Mouse (Mus musculus) heart, embryonic 12.5 days (tissue): Measurements from ENCODE around the gene Impdh2. TPM values are rescaled to one million over a fixed set of nuclear protein-coding genes. Genes with fewer than 3 reads are reported as not detected.

Experiments used
- ATAC-seq: fragments of 200-750 bp; cut with Nextera tagmentation; 2 replicates; pipeline ENCODE4 v1.8.0; 2017; ENCODE audit warnings: moderate TSS enrichment, moderate library complexity; ENCODE audit not compliant: insufficient number of reproducible peaks, low FRiP score
- H3K27ac ChIP-seq: fragments of 300-500 bp; sonication (generic); 2 replicates; pipeline ENCODE4 v1.5.1; 2016; ENCODE audit warnings: mild to moderate bottlenecking, moderate library complexity; ENCODE audit not compliant: poor library complexity, severe bottlenecking
- H3K27me3 ChIP-seq: fragments of 300-500 bp; sonication (generic); replicated peaks from 2 replicates; pipeline ENCODE4 v1.6.1; 2016; ENCODE audit warnings: mild to moderate bottlenecking, moderate library complexity
- H3K36me3 ChIP-seq: fragments of 300-500 bp; sonication (generic); 2 replicates; pipeline ENCODE4 v1.6.1; 2016; ENCODE audit warnings: mild to moderate bottlenecking, moderate library complexity
- H3K4me1 ChIP-seq: fragments of 300-500 bp; sonication (generic); replicated peaks from 2 replicates; pipeline ENCODE4 v1.6.1; 2016; ENCODE audit warnings: mild to moderate bottlenecking
- H3K4me2 ChIP-seq: fragments of 300-500 bp; sonication (generic); 2 replicates; pipeline ENCODE4 v1.6.1; 2016; ENCODE audit warnings: mild to moderate bottlenecking, moderate library complexity
- H3K4me3 ChIP-seq: fragments of 300-500 bp; sonication (generic); 2 replicates; pipeline ENCODE4 v1.5.1; 2016; ENCODE audit warnings: mild to moderate bottlenecking
- H3K9ac ChIP-seq: fragments of 300-500 bp; sonication (generic); 2 replicates; pipeline ENCODE4 v1.6.1; 2016; ENCODE audit warnings: mild to moderate bottlenecking, moderate library complexity
- H3K9me3 ChIP-seq: fragments of 300-500 bp; sonication (generic); replicated peaks from 2 replicates; pipeline ENCODE4 v1.6.1; 2016; ENCODE audit warnings: mild to moderate bottlenecking, moderate library complexity
- WGBS: fragments of 180-500 bp; shearing (Covaris S2); methylation state at CpG from one replicate; pipeline ENCODE4 v1.1.7; 2016; 5-methylcytosine and 5-hydroxymethylcytosine counted together
- polyA plus RNA-seq: library from polyadenylated mRNA; unstranded; fragments of >200 nt; fragmentation: Nextera tagmentation; extraction: Ambion mirVana; gene quantifications from 2 replicates; pipeline ENCODE4 v1.2.1, GENCODE M21; 2016

The Impdh2 gene
- 105 and 115 TPM in 2 replicates for polyA plus RNA-seq

- peak; percentile 99 for ATAC-seq
- H3K4me1 ChIP-seq: peaks cover 10% of the 10 kb centered on the region
These were observed at the start of gene Impdh2 for GRCm38 (mm10) chr9:108560227-108560841. Gene Impdh2, plus strand, starts transcription at chr9:108560286.

GRCm38 (mm10) chr9:108516380-108517251 lies 43.5 kb upstream of the Impdh2 start, which contains the start of gene Qrich1:
Gene Qrich1, plus strand, starts transcription at chr9:108516806.
- H3K4me3 ChIP-seq: peak within 1 kb of the TSS; percentile 100
- H3K9me3 ChIP-seq: no peaks in the 10 kb centered on the region
- peaks cover 25% of the 10 kb centered on the region for H3K4me1 ChIP-seq
- WGBS: under 1% methylated on average over 55 of the region's 55 CpGs
- peak; percentile 94 for ATAC-seq
- peaks cover 49% of the 10 kb centered on the region for H3K36me3 ChIP-seq
- H3K27me3 ChIP-seq: no peaks in the 10 kb centered on the region
- H3K27ac ChIP-seq: peak within 1 kb of the TSS; percentile 98
- peak within 1 kb of the TSS; percentile 82 for H3K4me2 ChIP-seq
- H3K9ac ChIP-seq: peak within 1 kb of the TSS; percentile 99

More at GRCm38 (mm10) chr9:108560227-108560841, at the start of gene Impdh2:
- under 1% methylated on average over 53 of the region's 53 CpGs for WGBS
- Histone ChIP-seq H3K27ac (peak within 1 kb of the TSS; percentile 68), H3K4me3 (peak within 1 kb of the TSS; percentile 64), H3K27me3 (no peaks in the 10 kb centered on the region), H3K4me2 (peak within 1 kb of the TSS; percentile 92), H3K9ac (peak within 1 kb of the TSS; percentile 86), H3K36me3 (peaks cover 83% of the 10 kb centered on the region), H3K9me3 (no peaks in the 10 kb centered on the region)

GRCm38 (mm10) chr9:108517253-108517930 lies 42.7 kb upstream of the Impdh2 start:
- H3K27ac ChIP-seq: peak overlapping the region; percentile 98
- ATAC-seq: peak; percentile 86
- H3K9ac ChIP-seq: peak overlapping the region; percentile 99
- H3K27me3 ChIP-seq: no peaks in the 10 kb centered on the region
- H3K4me1 ChIP-seq: peaks cover 26% of the 10 kb centered on the region
- no peaks in the 10 kb centered on the region for H3K9me3 ChIP-seq
- WGBS: under 1% methylated on average over 80 of the region's 95 CpGs
- H3K4me3 ChIP-seq: peak overlapping the region; percentile 100
- H3K4me2 ChIP-seq: peak overlapping the region; percentile 82
- H3K36me3 ChIP-seq: peaks cover 42% of the 10 kb centered on the region

- peak; percentile 15; the same call in 1 of the 2 replicates for ATAC-seq
- under 1% methylated on average over 13 of the region's 13 CpGs for WGBS
- H3K27ac ChIP-seq: peak overlapping the region; percentile 98
- no peaks in the 10 kb centered on the region for H3K9me3 ChIP-seq
- no peaks in the 10 kb centered on the region for H3K27me3 ChIP-seq
- peak overlapping the region; percentile 82 for H3K4me2 ChIP-seq
- H3K9ac ChIP-seq: peak overlapping the region; percentile 99
- peaks cover 36% of the 10 kb centered on the region for H3K36me3 ChIP-seq
- H3K4me1 ChIP-seq: peaks cover 26% of the 10 kb centered on the region
- peak overlapping the region; percentile 100 for H3K4me3 ChIP-seq
These were observed 42.2 kb upstream of the Impdh2 start for GRCm38 (mm10) chr9:108517931-108518332.

GRCm38 (mm10) chr9:108521604-108522003 lies 38.5 kb upstream of the Impdh2 start:
- H3K4me3 ChIP-seq: no peak overlapping the region
- no peak overlapping the region for H3K4me2 ChIP-seq
- peaks cover 20% of the 10 kb centered on the region for H3K4me1 ChIP-seq
- H3K9ac ChIP-seq: no peak overlapping the region
- 78% methylated on average over 2 of the region's 2 CpGs for whole genome bisulfite sequencing
- no peak for ATAC-seq
- no peaks in the 10 kb centered on the region for H3K9me3 ChIP-seq
- peaks cover 15% of the 10 kb centered on the region for H3K36me3 ChIP-seq
- H3K27me3 ChIP-seq: no peaks in the 10 kb centered on the region
- H3K27ac ChIP-seq: no peak overlapping the region

- Histone ChIP-seq H3K36me3 (peaks cover 21% of the 10 kb centered on the region), H3K4me3 (no peak overlapping the region), H3K27me3 (no peaks in the 10 kb centered on the region), H3K27ac (no peak overlapping the region), H3K9me3 (no peaks in the 10 kb centered on the region), H3K4me1 (peaks cover 20% of the 10 kb centered on the region), H3K4me2 (no peak overlapping the region), H3K9ac (no peak overlapping the region)
- 96% methylated on average over 4 of the region's 4 CpGs for WGBS
- no peak for ATAC-seq
These were observed 36.7 kb upstream of the Impdh2 start for GRCm38 (mm10) chr9:108523341-108523740.

- no peak for ATAC-seq
- WGBS: 85% methylated on average over 3 of the region's 3 CpGs
These were observed 34.7 kb upstream of the Impdh2 start for GRCm38 (mm10) chr9:108525400-108525799.

GRCm38 (mm10) chr9:108530954-108531353 lies 29.1 kb upstream of the Impdh2 start:
- H3K4me1 ChIP-seq: no peaks in the 10 kb centered on the region
- ATAC-seq: no peak
- no peaks in the 10 kb centered on the region for H3K9me3 ChIP-seq
- H3K4me2 ChIP-seq: no peak overlapping the region
- H3K36me3 ChIP-seq: peaks cover 77% of the 10 kb centered on the region
- 97% methylated on average over 1 of the region's 1 CpGs for WGBS
- no peak overlapping the region for H3K27ac ChIP-seq
- no peak overlapping the region for H3K4me3 ChIP-seq
- no peak overlapping the region for H3K9ac ChIP-seq
- H3K27me3 ChIP-seq: no peaks in the 10 kb centered on the region

More at GRCm38 (mm10) chr9:108525400-108525799, 34.7 kb upstream of the Impdh2 start:
- Histone ChIP-seq H3K9me3 (no peaks in the 10 kb centered on the region), H3K4me3 (no peak overlapping the region), H3K27me3 (no peaks in the 10 kb centered on the region), H3K4me1 (0 out of 2 replicates have a peak, but pooled peaks cover 6% of the 10 kb centered on the region), H3K27ac (no peak overlapping the region), H3K4me2 (no peak overlapping the region), H3K9ac (no peak overlapping the region), H3K36me3 (peaks cover 34% of the 10 kb centered on the region)

GRCm38 (mm10) chr9:108531496-108531895 lies 28.6 kb upstream of the Impdh2 start:
- H3K9me3 ChIP-seq: no peaks in the 10 kb centered on the region
- no peak overlapping the region for H3K4me2 ChIP-seq
- WGBS: 95% methylated on average over 1 of the region's 1 CpGs
- no peaks in the 10 kb centered on the region for H3K27me3 ChIP-seq
- no peak for ATAC-seq
- no peak overlapping the region for H3K4me3 ChIP-seq
- no peaks in the 10 kb centered on the region for H3K4me1 ChIP-seq
- H3K36me3 ChIP-seq: peaks cover 83% of the 10 kb centered on the region
- H3K27ac ChIP-seq: no peak overlapping the region
- no peak overlapping the region for H3K9ac ChIP-seq

GRCm38 (mm10) chr9:108540846-108541245 lies 19.2 kb upstream of the Impdh2 start:
- no peaks in the 10 kb centered on the region for H3K27me3 ChIP-seq
- no peak overlapping the region for H3K4me3 ChIP-seq
- no peaks in the 10 kb centered on the region for H3K4me1 ChIP-seq
- no peak overlapping the region for H3K4me2 ChIP-seq
- no peak overlapping the region for H3K27ac ChIP-seq
- no peak for ATAC-seq
- no peaks in the 10 kb centered on the region for H3K9me3 ChIP-seq
- no peak overlapping the region for H3K9ac ChIP-seq
- peaks cover 89% of the 10 kb centered on the region for H3K36me3 ChIP-seq

GRCm38 (mm10) chr9:108545986-108546385 lies 14.1 kb upstream of the Impdh2 start:
- Histone ChIP-seq H3K27ac (no peak overlapping the region), H3K36me3 (peaks cover 92% of the 10 kb centered on the region), H3K27me3 (no peaks in the 10 kb centered on the region), H3K9ac (no peak overlapping the region), H3K4me3 (no peak overlapping the region), H3K4me1 (no peaks in the 10 kb centered on the region), H3K9me3 (no peaks in the 10 kb centered on the region), H3K4me2 (no peak overlapping the region)
- ATAC-seq: no peak
- 91% methylated on average over 3 of the region's 3 CpGs for WGBS
